Mouse (Mus musculus) embryonic fibroblast, embryonic 13.5 days (primary cell): Measurements from ENCODE around the gene Nub1.

Experiments used
- CTCF ChIP-seq: IDR thresholded peaks from 2 replicates; pipeline ENCODE4 v1.5.1; 2011; ENCODE audit warnings: mild to moderate bottlenecking, control low read depth, low read length, moderate library complexity, borderline replicate concordance; ENCODE audit not compliant: insufficient read depth
- POLR2A ChIP-seq: IDR thresholded peaks from 2 replicates; pipeline ENCODE4 v1.6.1; 2011; ENCODE audit warnings: low read depth, mild to moderate bottlenecking, control low read depth, low read length, moderate library complexity

GRCm38 (mm10) chr5:24657113-24657512 lies 28.2 kb upstream of the Nub1 start:
- TF ChIP-seq POLR2A, result no peak
- TF ChIP-seq CTCF, result no peak
